Comparison of ENCODE assay signal across 8 mouse cellular contexts in genomic region chr2:165417291-165417690, GRCm38 (mm10). TPM values are rescaled to one million over a fixed set of nuclear protein-coding genes. Genes with fewer than 3 reads are reported as not detected.
A peak's percentile ranks its signal among the peaks of the same experiment; 100 is the strongest.
DNase-seq lines count a peak whose midpoint lies in the region; ATAC-seq lines count a peak whose summit lies in the region.
"Had no signal": no experiment of that assay in that cellular context is flagged by ENCODE, and none has a peak within 500 bp of the region (broad histone marks: within the 10 kb centered on the region; RNA-seq: fewer than 3 reads in every experiment).

No protein-coding gene starts in this region.

- H3K36me3 ChIP-seq in forebrain, embryonic 11.5 days (ENCODE audit: control insufficient read depth, insufficient read depth, low read length) = no peaks in the 10 kb centered on the region
- H3K36me3 ChIP-seq in limb, embryonic 10.5 days = no peaks in the 10 kb centered on the region

- peaks cover 10% of the 10 kb centered on the region for H3K4me1 ChIP-seq in forebrain, embryonic 11.5 days (replicated peaks; ENCODE audit: control insufficient read depth, insufficient read depth, low read length)
- H3K4me1 ChIP-seq in limb, embryonic 10.5 days = peaks cover 47% of the 10 kb centered on the region

- no peak for ATAC-seq in forebrain, embryonic 11.5 days (replicated peaks; ENCODE audit: low FRiP score)

- no peaks in the 10 kb centered on the region for H3K27me3 ChIP-seq in forebrain, embryonic 11.5 days (ENCODE audit: control insufficient read depth, insufficient read depth, low read length)
- H3K27me3 ChIP-seq in limb, embryonic 10.5 days (ENCODE audit: low read depth, poor library complexity, severe bottlenecking) = no peaks in the 10 kb centered on the region

- 58% methylated on average over 7 of the region's 7 CpGs for WGBS in forebrain, embryonic 11.5 days
- 74% methylated on average over 7 of the region's 7 CpGs for WGBS in limb, embryonic 10.5 days

- DNase-seq in 3134 (ENCODE audit: extremely low read depth, insufficient read length, low spot score) = peak; percentile 55
- peak; percentile 32 for DNase-seq in adrenal gland, adult 8-10 months
- DNase-seq in forebrain, embryonic 11.5 days (ENCODE audit: low spot score) = no peak
- DNase-seq in kidney, adult 9 months = peak; percentile 76
- no peak for DNase-seq in limb, embryonic 10.5 days (ENCODE audit: low spot score)
- DNase-seq in right cerebral cortex, adult 18-20 months = peak; percentile 78
- DNase-seq in urinary bladder, adult 18-20 months (ENCODE audit: low spot score in 2 of 2) = no peak

- no peak overlapping the region for H3K4me2 ChIP-seq in forebrain, embryonic 11.5 days (ENCODE audit: low read depth, low read length, severe bottlenecking)

- H3K27ac ChIP-seq in forebrain, embryonic 11.5 days (ENCODE audit: low read depth, low read length) = no peak overlapping the region
- H3K27ac ChIP-seq in limb, embryonic 10.5 days = peak overlapping the region; percentile 67

- H3K9me3 ChIP-seq in forebrain, embryonic 11.5 days (ENCODE audit: control insufficient read depth, low read length) = no peaks in the 10 kb centered on the region
- no peaks in the 10 kb centered on the region for H3K9me3 ChIP-seq in limb, embryonic 10.5 days (replicated peaks)

- no peak overlapping the region for H3K4me3 ChIP-seq in forebrain, embryonic 11.5 days (ENCODE audit: low read depth, low read length)
- H3K4me3 ChIP-seq in limb, embryonic 10.5 days = no peak overlapping the region

- peak overlapping the region; percentile 20; the same call in 1 of the 2 replicates for H3K9ac ChIP-seq in forebrain, embryonic 11.5 days (ENCODE audit: low read length)

RNA-seq across cellular contexts. Expression of gene Ocstamp, which starts 17.1 kb away (rescaled TPM):
- total RNA-seq in adrenal gland, adult 8-10 months (2022) = under 1 TPM; 0.14 to 0.17 (median 0.16) TPM
- polyA plus RNA-seq in forebrain, embryonic 11.5 days (2014; fragmentation: Nextera tagmentation; extraction: Ambion mirVana) = 0.07 and 0.09 TPM in 2 replicates
- 0.10 TPM in 2 replicates for polyA plus RNA-seq in limb, embryonic 10.5 days (2016; fragmentation: Nextera tagmentation; extraction: Ambion mirVana)

RNA-seq across cellular contexts. Expression of gene Zfp334, which starts 29.2 kb away (rescaled TPM):
- total RNA-seq in adrenal gland, adult 8-10 months (2022) = 1 to 10 TPM; 5.3 to 7.5 (median 6.3) TPM
- 23.7 and 23.8 TPM in 2 replicates for polyA plus RNA-seq in forebrain, embryonic 11.5 days (2014; fragmentation: Nextera tagmentation; extraction: Ambion mirVana)
- 18.8 and 20.2 TPM in 2 replicates for polyA plus RNA-seq in limb, embryonic 10.5 days (2016; fragmentation: Nextera tagmentation; extraction: Ambion mirVana)

RNA-seq across cellular contexts. Expression of gene Zfp663, which starts 48.8 kb away (rescaled TPM):
- not detected for total RNA-seq in adrenal gland, adult 8-10 months (2022)
- 4.7 and 5.8 TPM in 2 replicates for polyA plus RNA-seq in forebrain, embryonic 11.5 days (2014; fragmentation: Nextera tagmentation; extraction: Ambion mirVana)
- polyA plus RNA-seq in limb, embryonic 10.5 days (2016; fragmentation: Nextera tagmentation; extraction: Ambion mirVana) = 0.64 and 1.3 TPM in 2 replicates

RNA-seq across cellular contexts. Expression of gene Slc13a3, which starts 55.7 kb away (rescaled TPM):
- total RNA-seq in adrenal gland, adult 8-10 months (2022) = 1 to 10 TPM; 1.1 to 1.5 (median 1.4) TPM
- polyA plus RNA-seq in forebrain, embryonic 11.5 days (2014; fragmentation: Nextera tagmentation; extraction: Ambion mirVana) = 1.9 and 2.5 TPM in 2 replicates
- 0.24 TPM in 1 of 2 replicates, not detected in the other for polyA plus RNA-seq in limb, embryonic 10.5 days (2016; fragmentation: Nextera tagmentation; extraction: Ambion mirVana)
- polyA plus RNA-seq: limb, embryonic 11.5 days had no signal

Comparison
In these comparisons a context has a peak if more than half of its experiments do, and no peak if none do; other contexts are left out.
1. DNase-seq: peak in 3134 (single experiment), adrenal gland, adult 8-10 months (single experiment), kidney, adult 9 months (single experiment) and right cerebral cortex, adult 18-20 months (single experiment); none in forebrain, embryonic 11.5 days (single experiment), limb, embryonic 10.5 days (single experiment) and urinary bladder, adult 18-20 months (0 of 2).